Mouse (Mus musculus) kidney, embryonic 16.5 days (tissue): ENCODE results near the gene Ppp4r3b. TPM values are rescaled to one million over a fixed set of nuclear protein-coding genes. Genes with fewer than 3 reads are reported as not detected.

Experiments used
- ATAC-seq: fragments of 200-750 bp; cut with Nextera tagmentation; 2 replicates; pipeline ENCODE4 v1.8.0; 2017; ENCODE audit warnings: moderate TSS enrichment; ENCODE audit not compliant: low FRiP score, low TSS enrichment
- H3K27ac ChIP-seq: fragments of 300-500 bp; sonication (generic); 2 replicates; pipeline ENCODE4 v1.5.1; 2014; ENCODE audit warnings: low read length
- H3K27me3 ChIP-seq: fragments of 300-500 bp; sonication (generic); 2 replicates; pipeline ENCODE4 v1.6.1; 2014; ENCODE audit warnings: low read length, control low read depth, mixed read lengths; ENCODE audit not compliant: insufficient read depth
- H3K36me3 ChIP-seq: fragments of 300-500 bp; sonication (generic); 2 replicates; pipeline ENCODE4 v1.6.1; 2014; ENCODE audit warnings: low read length, control low read depth, mixed read lengths; ENCODE audit not compliant: insufficient read depth
- H3K4me1 ChIP-seq: fragments of 300-500 bp; sonication (generic); 2 replicates; pipeline ENCODE4 v1.6.1; 2014; ENCODE audit warnings: low read length, control low read depth, mixed read lengths; ENCODE audit not compliant: insufficient read depth
- H3K4me2 ChIP-seq: fragments of 300-500 bp; sonication (generic); replicated peaks from 2 replicates; pipeline ENCODE4 v1.6.1; 2014; ENCODE audit warnings: low read depth, low read length
- H3K4me3 ChIP-seq: fragments of 300-500 bp; sonication (generic); 2 replicates; pipeline ENCODE4 v1.5.1; 2014; ENCODE audit warnings: mild to moderate bottlenecking, low read length
- H3K9ac ChIP-seq: fragments of 300-500 bp; sonication (generic); replicated peaks from 2 replicates; pipeline ENCODE4 v1.6.1; 2014; ENCODE audit warnings: low read length
- H3K9me3 ChIP-seq: fragments of 300-500 bp; sonication (generic); 2 replicates; pipeline ENCODE4 v1.6.1; 2016; ENCODE audit warnings: low read length, control low read depth
- WGBS: fragments of 180-500 bp; shearing (Covaris S2); extraction: QIAGEN DNeasy Blood & Tissue Kit; methylation state at CpG from one replicate; pipeline ENCODE4 v1.1.7; 2014; 5-methylcytosine and 5-hydroxymethylcytosine counted together
- polyA plus RNA-seq: library from polyadenylated mRNA; unstranded; fragments of >200 nt; fragmentation: Nextera tagmentation; extraction: Ambion mirVana; gene quantifications from 2 replicates; pipeline ENCODE4 v1.2.1, GENCODE M21; 2015

Ppp4r3b gene
- 82.6 and 90.8 TPM in 2 replicates for polyA plus RNA-seq

DNA sequence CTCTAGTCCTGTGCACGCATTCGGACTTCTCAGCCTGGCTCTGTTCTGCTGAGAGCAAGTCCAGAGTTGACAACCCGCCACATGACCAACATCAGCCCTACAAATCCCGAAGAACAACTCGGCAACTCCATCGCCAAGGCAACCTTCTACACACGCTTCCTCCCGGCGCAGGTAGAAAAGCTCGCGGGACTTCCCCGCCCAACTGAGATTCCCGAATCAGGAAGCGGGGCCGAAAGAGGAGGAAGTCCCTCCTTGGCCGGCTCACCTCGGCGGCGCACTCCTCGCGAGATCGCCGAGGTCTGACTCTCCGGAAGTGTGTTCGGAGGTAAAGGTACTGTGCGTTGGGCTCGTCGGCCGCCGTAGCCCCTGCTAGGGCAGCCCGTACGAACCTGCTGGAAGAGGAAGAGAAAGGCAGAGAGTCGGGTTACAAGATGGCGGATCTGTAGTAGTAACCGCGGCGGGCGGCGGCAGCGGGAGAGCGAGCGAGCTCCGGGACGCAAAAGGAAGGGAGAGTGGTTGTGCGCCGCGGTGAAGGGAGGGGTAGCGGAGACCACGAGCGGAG lies at the start of gene Ppp4r3b:
Gene Ppp4r3b (plus strand): TSS at position 328 of the 562 bp plus-strand sequence.
- Histone ChIP-seq H3K27me3 (no peaks in the 10 kb centered on the region), H3K4me2 (peak within 1 kb of the TSS; percentile 90), H3K9me3 (no peaks in the 10 kb centered on the region), H3K36me3 (no peaks in the 10 kb centered on the region), H3K27ac (peak within 1 kb of the TSS; percentile 98), H3K4me3 (peak within 1 kb of the TSS; percentile 97), H3K9ac (peak within 1 kb of the TSS; percentile 99), H3K4me1 (peaks cover 9% of the 10 kb centered on the region)
- peak; percentile 99 for ATAC-seq
- WGBS = 0% methylated on average over 50 of the region's 50 CpGs

DNA sequence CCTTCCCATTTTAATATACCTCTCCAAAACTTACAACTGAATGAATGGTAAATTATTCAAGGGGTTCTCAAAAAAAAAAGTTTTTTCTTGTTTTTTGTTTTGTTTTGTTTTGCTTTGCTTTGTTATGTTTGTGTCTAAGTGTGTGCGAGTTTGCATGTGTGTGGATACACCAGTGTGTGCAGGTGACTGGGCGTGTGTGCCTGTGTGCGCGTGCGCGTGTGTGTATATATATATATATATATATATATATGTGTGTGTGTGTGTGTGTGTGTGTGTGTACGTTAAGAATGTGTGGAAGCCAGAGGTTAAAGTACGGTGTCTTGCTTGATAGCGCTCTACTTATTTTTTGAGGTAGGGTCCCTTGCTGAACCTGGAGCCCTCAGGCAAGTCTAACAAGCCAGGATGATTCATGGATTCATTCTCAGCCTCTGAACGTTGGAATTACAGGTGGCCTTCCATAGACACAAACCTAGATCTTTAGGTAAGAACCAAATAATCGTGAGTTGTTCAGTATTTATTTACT lies 42.8 kb upstream of the Ppp4r3b start:
- H3K27ac ChIP-seq = no peak overlapping the region
- ATAC-seq = peak; percentile 64; the same call in 1 of the 2 replicates
- H3K9ac ChIP-seq = peak overlapping the region; percentile 94
- 55% methylated on average over 11 of the region's 11 CpGs for WGBS
- 0 out of 2 replicates have a peak, but pooled peaks cover 4% of the 10 kb centered on the region for H3K4me1 ChIP-seq
- peak overlapping the region; percentile 95 for H3K4me3 ChIP-seq
- no peaks in the 10 kb centered on the region for H3K27me3 ChIP-seq
- no peaks in the 10 kb centered on the region for H3K9me3 ChIP-seq
- H3K36me3 ChIP-seq = peaks cover 4% of the 10 kb centered on the region
- peak overlapping the region; percentile 70 for H3K4me2 ChIP-seq

DNA sequence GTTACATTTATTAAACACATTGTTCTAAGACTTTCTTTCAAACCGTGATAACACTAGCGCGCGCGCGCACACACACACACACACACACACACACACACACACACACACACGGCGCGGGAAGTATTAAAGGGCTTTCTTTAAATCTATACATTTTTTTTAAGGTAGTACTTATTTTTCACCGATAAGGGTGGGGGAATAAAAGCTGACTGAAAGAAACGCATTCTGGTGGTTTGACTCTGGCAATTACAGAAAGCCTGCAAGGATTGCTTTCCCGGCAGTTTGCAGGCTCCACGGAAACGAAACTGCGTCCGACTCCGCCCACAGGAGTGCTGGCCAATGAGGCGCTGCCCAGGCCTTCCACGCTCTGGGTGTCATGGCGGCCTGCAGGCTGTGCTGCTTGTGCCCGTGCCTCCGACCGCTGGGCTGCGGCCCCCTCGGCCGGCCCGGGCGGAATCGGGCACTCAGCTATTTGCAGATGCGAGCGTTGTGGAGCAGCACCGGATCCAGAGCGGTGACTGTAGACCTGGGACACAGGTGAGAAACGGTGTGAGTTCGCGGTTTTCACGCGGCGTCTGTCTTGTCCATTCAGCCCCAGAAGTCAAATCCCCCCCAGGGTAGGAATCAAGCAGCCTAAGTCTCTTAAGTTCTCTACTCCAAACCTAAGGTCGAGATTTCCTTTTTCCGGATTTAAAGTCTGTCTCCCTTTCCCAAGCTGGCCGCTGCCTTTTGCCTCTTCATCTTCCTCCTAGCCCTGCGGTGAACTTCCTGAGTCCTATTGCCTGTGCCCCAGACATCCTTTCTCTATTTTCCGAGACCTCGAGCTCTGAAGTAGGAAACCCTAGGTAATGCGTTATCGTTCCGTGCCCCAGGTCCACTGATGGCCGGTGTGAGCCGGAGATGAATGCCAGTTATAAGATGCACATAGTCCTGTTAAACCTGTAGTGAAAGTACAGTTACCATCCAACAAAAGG lies 42.0 kb upstream of the Ppp4r3b start, which contains the start of gene Pnpt1:
Gene Pnpt1 (plus strand): TSS at position 360 of the 971 bp plus-strand sequence.
- no peaks in the 10 kb centered on the region for H3K9me3 ChIP-seq
- 0 out of 2 replicates have a peak, but pooled peaks cover 4% of the 10 kb centered on the region for H3K4me1 ChIP-seq
- H3K4me3 ChIP-seq = peak within 1 kb of the TSS; percentile 95
- peak within 1 kb of the TSS; percentile 94 for H3K9ac ChIP-seq
- peak within 1 kb of the TSS; percentile 79 for H3K27ac ChIP-seq
- H3K27me3 ChIP-seq = no peaks in the 10 kb centered on the region
- ATAC-seq = peak; percentile 100
- H3K4me2 ChIP-seq = peak within 1 kb of the TSS; percentile 70
- 4% methylated on average over 50 of the region's 50 CpGs for WGBS
- peaks cover 4% of the 10 kb centered on the region for H3K36me3 ChIP-seq

DNA sequence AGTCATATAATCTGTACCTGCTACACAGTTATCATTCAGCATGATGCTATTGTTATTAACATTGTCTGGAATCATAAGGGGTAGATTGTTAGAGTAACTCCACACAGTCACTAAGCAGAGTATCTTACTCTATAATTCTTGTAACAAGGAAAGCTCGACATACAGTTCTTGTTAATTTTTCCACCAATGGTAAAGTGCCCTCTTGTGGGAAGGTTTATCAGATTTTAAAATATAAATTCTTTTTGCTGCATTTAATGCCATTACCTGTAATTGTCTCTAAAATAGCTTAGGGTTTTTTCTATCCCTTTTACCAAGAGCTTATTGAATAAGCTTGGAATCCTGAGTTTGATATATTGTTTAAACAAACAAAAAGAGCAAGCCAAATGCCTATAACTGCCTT lies 32.0 kb upstream of the Ppp4r3b start:
- 44% methylated on average over 1 of the region's 1 CpGs for WGBS
- no peak for ATAC-seq
- Histone ChIP-seq H3K27me3 (no peaks in the 10 kb centered on the region), H3K4me2 (no peak overlapping the region), H3K9me3 (no peaks in the 10 kb centered on the region), H3K27ac (no peak overlapping the region), H3K9ac (no peak overlapping the region), H3K4me1 (no peaks in the 10 kb centered on the region), H3K4me3 (no peak overlapping the region), H3K36me3 (peaks cover 18% of the 10 kb centered on the region)

DNA sequence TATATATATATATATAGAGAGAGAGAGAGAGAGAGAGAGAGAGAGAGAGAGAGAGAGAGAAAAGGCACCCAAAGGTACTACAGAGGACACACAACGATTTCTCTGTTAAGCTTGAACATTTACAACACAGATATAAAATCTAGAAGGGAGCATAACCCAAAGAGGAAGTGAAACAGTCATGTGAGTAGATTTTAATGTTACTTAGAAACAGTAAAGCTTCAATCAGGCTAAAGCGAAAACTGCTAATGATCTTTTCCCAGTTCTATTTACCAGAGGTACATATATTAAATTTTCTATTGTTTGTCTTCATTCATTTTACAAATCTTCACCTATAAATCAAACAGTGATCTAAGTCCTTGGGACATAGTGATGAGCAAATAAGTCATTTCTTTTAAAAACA lies 23.8 kb upstream of the Ppp4r3b start:
- Histone ChIP-seq H3K27me3 (no peaks in the 10 kb centered on the region), H3K4me2 (no peak overlapping the region), H3K4me1 (no peaks in the 10 kb centered on the region), H3K4me3 (no peak overlapping the region), H3K9ac (no peak overlapping the region), H3K27ac (no peak overlapping the region), H3K9me3 (no peaks in the 10 kb centered on the region), H3K36me3 (peaks cover 24% of the 10 kb centered on the region)
- no peak for ATAC-seq
- 96% methylated on average over 2 of the region's 2 CpGs for whole genome bisulfite sequencing

DNA sequence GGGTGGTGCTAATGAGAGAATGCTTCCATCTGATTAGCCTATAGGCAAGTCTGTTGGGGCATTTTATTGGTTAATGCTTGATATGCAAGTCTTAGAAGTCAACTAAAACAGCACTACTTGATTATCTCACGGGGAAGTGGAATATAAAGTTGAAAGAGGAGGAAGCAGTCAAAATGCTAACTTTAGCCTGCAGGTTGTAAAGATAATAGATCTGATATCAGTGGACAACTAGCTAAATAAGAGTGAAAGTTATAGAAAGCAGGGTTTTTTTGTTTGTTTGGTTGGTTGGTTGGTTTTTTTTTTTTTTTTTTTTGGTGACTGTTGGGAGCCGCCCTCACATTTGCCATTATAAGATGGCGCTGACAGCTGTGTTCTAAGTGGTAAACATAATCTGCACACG lies 9.1 kb upstream of the Ppp4r3b start:
- peaks cover 20% of the 10 kb centered on the region for H3K36me3 ChIP-seq
- WGBS = 94% methylated on average over 4 of the region's 4 CpGs
- H3K9ac ChIP-seq = no peak overlapping the region
- ATAC-seq = no peak
- no peaks in the 10 kb centered on the region for H3K9me3 ChIP-seq
- H3K27me3 ChIP-seq = no peaks in the 10 kb centered on the region
- no peak overlapping the region for H3K4me3 ChIP-seq
- H3K27ac ChIP-seq = no peak overlapping the region
- H3K4me2 ChIP-seq = no peak overlapping the region
- H3K4me1 ChIP-seq = no peaks in the 10 kb centered on the region

DNA sequence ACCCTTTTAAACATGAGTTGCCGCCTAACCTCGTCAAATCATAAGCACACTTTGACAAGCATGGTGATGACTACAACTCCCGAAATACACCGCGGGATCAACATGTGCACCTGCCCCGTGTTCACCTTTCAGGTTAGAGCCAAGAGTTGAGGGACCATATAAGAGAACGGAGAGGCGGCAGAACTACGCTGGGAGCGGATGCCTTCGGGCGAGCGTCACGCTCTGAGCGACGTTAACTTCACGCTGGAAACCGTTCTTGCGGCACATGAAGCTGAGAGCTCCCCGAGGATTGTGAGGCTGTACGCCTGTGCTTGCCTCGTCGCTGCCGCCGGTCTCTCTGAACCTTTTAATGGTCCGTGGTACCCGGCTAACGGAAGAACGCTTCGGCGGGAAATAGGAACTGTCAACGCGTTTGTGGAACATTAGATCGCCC lies 715 bp upstream of the Ppp4r3b start:
- WGBS = 0% methylated on average over 34 of the region's 34 CpGs
- H3K4me3 ChIP-seq = peak overlapping the region; percentile 97
- peak; percentile 55 for ATAC-seq
- peaks cover 9% of the 10 kb centered on the region for H3K4me1 ChIP-seq
- no peaks in the 10 kb centered on the region for H3K27me3 ChIP-seq
- H3K27ac ChIP-seq = peak overlapping the region; percentile 98
- no peaks in the 10 kb centered on the region for H3K9me3 ChIP-seq
- peak overlapping the region; percentile 90 for H3K4me2 ChIP-seq
- H3K36me3 ChIP-seq = no peaks in the 10 kb centered on the region
- peak overlapping the region; percentile 69 for H3K9ac ChIP-seq

DNA sequence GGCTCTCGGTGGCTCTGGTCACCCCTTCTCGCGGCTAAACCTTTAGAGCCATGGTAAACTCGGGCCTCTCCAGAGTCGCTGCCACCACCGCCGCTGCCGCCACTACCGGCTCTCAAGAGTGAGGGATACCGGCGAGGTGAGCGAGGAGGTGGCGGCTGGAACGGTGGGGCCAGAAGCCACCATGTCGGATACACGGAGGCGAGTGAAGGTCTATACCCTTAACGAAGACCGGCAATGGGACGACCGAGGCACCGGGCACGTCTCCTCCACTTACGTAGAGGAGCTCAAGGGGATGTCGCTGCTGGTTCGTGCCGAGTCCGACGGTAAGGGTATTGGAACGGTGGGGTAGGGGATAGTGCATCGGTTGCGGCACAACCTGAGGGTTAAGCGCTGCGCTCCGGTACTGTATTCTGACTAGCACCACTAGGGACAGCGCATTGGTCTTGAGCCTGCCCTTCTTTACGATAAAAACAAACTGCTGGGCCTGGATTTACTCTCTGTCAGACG lies 488 bp downstream of the Ppp4r3b start:
- H3K4me3 ChIP-seq = peak overlapping the region; percentile 97
- H3K4me1 ChIP-seq = peaks cover 9% of the 10 kb centered on the region
- peak overlapping the region; percentile 99 for H3K9ac ChIP-seq
- H3K9me3 ChIP-seq = no peaks in the 10 kb centered on the region
- H3K27ac ChIP-seq = peak overlapping the region; percentile 98
- H3K27me3 ChIP-seq = no peaks in the 10 kb centered on the region
- peak overlapping the region; percentile 81 for H3K4me2 ChIP-seq
- ATAC-seq = peak; percentile 82
- no peaks in the 10 kb centered on the region for H3K36me3 ChIP-seq
- under 1% methylated on average over 38 of the region's 38 CpGs for WGBS

DNA sequence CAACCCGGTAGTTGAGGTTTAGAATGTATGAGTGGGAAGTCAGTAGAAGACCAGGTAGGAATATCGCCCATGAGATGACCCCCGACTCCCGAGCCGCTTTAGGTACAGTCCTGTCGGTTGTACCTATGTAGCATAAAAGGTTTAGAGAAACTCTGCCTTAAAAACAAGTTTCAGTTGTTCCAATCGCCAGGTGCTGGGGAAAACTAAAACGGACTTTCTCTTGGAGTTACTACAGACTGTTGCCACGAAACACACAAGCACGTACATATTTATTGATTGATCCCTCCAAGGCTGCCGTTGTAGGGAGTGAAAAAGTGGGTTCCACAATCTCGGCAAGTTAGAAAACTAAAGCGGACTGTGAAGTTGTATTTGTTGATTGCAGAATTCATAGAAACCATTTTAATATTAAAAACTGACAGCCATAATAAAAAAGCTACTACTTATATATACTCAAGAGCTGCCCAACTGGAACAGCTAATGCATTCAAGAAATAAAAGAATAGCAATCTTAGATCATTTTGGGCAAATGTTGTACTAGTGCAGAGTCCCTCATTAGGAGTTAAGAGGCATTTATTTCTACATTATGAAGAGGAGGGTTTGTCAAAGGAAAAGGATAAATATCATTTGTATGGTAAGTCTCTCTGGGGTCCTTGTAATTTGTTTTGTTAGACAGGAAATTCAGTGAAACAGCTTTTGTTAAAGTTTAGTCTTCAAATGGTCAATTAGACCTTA lies 1.2 kb downstream of the Ppp4r3b start:
- Histone ChIP-seq H3K27ac (peak overlapping the region; percentile 98), H3K4me2 (peak overlapping the region; percentile 81), H3K4me1 (peaks cover 9% of the 10 kb centered on the region), H3K4me3 (peak overlapping the region; percentile 97), H3K9ac (peak overlapping the region; percentile 99), H3K36me3 (no peaks in the 10 kb centered on the region), H3K27me3 (no peaks in the 10 kb centered on the region), H3K9me3 (no peaks in the 10 kb centered on the region)
- ATAC-seq = no peak
- 2% methylated on average over 13 of the region's 13 CpGs for WGBS
